30 mouse cellular contexts compared by ENCODE assay signal in the genomic region with DNA sequence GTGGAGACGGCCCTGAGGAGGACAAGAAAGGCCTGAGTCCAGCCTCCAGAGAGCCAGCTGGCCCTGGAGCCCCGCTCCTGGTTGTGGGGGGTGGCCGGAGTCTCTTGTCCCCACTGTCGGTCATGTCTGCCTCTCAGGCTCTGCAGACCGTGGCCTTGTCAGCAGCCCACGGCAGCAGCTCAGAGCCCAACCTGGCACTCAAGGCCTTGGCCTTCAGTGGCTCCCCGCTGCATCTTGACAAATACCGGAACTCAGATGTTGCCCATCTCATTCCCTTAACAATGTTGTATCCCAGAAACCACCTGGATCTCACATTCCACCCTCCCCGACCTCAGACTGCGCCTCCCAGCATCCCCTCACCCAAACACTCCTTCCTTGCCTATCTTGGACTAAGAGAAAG. TPM values are rescaled to one million over a fixed set of nuclear protein-coding genes. Genes with fewer than 3 reads are reported as not detected.
A peak's percentile ranks its signal among the peaks of the same experiment; 100 is the strongest.
DNase-seq lines count a peak whose midpoint lies in the region; ATAC-seq lines count a peak whose summit lies in the region.
"Had no signal": no experiment of that assay in that cellular context is flagged by ENCODE, and none has a peak within 500 bp of the region (broad histone marks: within the 10 kb centered on the region; RNA-seq: fewer than 3 reads in every experiment).

No protein-coding gene starts in this region.

- no peak overlapping the region for H3K27ac ChIP-seq in midbrain, embryonic 11.5 days (ENCODE audit: low read depth, low read length)
- no peak overlapping the region for H3K27ac ChIP-seq in midbrain, embryonic 10.5 days (replicated peaks)
- H3K27ac ChIP-seq in forebrain, embryonic 12.5 days: no peak overlapping the region
- H3K27ac ChIP-seq: embryonic facial prominence, embryonic 15.5 days; hindbrain, embryonic 12.5 days had no signal

- DNase-seq in midbrain, embryonic 11.5 days (ENCODE audit: low spot score, missing footprints): peak; percentile 75
- no peak for DNase-seq in midbrain, embryonic 10.5 days (ENCODE audit: low spot score)
- peak; percentile 35 for DNase-seq in ZHBTc4 (ENCODE audit: low read depth, low spot score)
- DNase-seq in adrenal gland, postnatal 14 days: peak; percentile 58
- DNase-seq in heart, adult 9 months (ENCODE audit: low spot score in 2 of 2): no peak
- no peak for DNase-seq in layer of hippocampus, adult 8-10 months (ENCODE audit: low spot score in 2 of 2)
- DNase-seq: cerebellum, adult 11 months; cerebellum, adult 8-10 months; cerebellum, postnatal 14 days; embryo, embryonic 11 days; gastrocnemius, postnatal 14 days; heart, postnatal 10 days; heart, postnatal 4 days had no signal

- no peaks in the 10 kb centered on the region for H3K27me3 ChIP-seq in midbrain, embryonic 11.5 days (ENCODE audit: control insufficient read depth, insufficient read depth, low read length)
- H3K27me3 ChIP-seq in midbrain, embryonic 10.5 days (ENCODE audit: low read depth, poor library complexity, severe bottlenecking): no peaks in the 10 kb centered on the region
- H3K27me3 ChIP-seq in forebrain, embryonic 12.5 days: no peaks in the 10 kb centered on the region
- H3K27me3 ChIP-seq: embryonic facial prominence, embryonic 15.5 days; hindbrain, embryonic 12.5 days had no signal

- H3K4me2 ChIP-seq in midbrain, embryonic 11.5 days: no peak overlapping the region
- H3K4me2 ChIP-seq in forebrain, embryonic 12.5 days: no peak overlapping the region
- H3K4me2 ChIP-seq: embryonic facial prominence, embryonic 15.5 days; hindbrain, embryonic 12.5 days had no signal

- H3K4me1 ChIP-seq in midbrain, embryonic 11.5 days (ENCODE audit: control insufficient read depth, insufficient read depth, low read length): no peaks in the 10 kb centered on the region
- H3K4me1 ChIP-seq in midbrain, embryonic 10.5 days: no peaks in the 10 kb centered on the region
- H3K4me1 ChIP-seq in forebrain, embryonic 12.5 days: no peaks in the 10 kb centered on the region
- H3K4me1 ChIP-seq: embryonic facial prominence, embryonic 15.5 days; hindbrain, embryonic 12.5 days had no signal

- H3K4me3 ChIP-seq in midbrain, embryonic 11.5 days (ENCODE audit: low read depth, low read length): no peak overlapping the region
- no peak overlapping the region for H3K4me3 ChIP-seq in midbrain, embryonic 10.5 days
- H3K4me3 ChIP-seq in forebrain, embryonic 12.5 days (replicated peaks): no peak overlapping the region
- H3K4me3 ChIP-seq: embryonic facial prominence, embryonic 15.5 days; erythroblast, embryonic 14.5 days; hindbrain, embryonic 12.5 days had no signal

- H3K36me3 ChIP-seq in midbrain, embryonic 11.5 days (ENCODE audit: control insufficient read depth, insufficient read depth, low read length): peaks cover 14% of the 10 kb centered on the region
- peaks cover 79% of the 10 kb centered on the region for H3K36me3 ChIP-seq in midbrain, embryonic 10.5 days
- peaks cover 70% of the 10 kb centered on the region for H3K36me3 ChIP-seq in forebrain, embryonic 12.5 days (replicated peaks)

- 97% methylated on average over 9 of the region's 10 CpGs for WGBS in midbrain, embryonic 11.5 days
- WGBS in midbrain, embryonic 10.5 days: 91% methylated on average over 10 of the region's 10 CpGs
- 95% methylated on average over 10 of the region's 10 CpGs for WGBS in forebrain, embryonic 12.5 days

- no peaks in the 10 kb centered on the region for H3K9me3 ChIP-seq in midbrain, embryonic 11.5 days (ENCODE audit: control insufficient read depth, low read length)
- H3K9me3 ChIP-seq in midbrain, embryonic 10.5 days (replicated peaks): no peaks in the 10 kb centered on the region
- H3K9me3 ChIP-seq in forebrain, embryonic 12.5 days: no peaks in the 10 kb centered on the region
- H3K9me3 ChIP-seq: embryonic facial prominence, embryonic 15.5 days; hindbrain, embryonic 12.5 days had no signal

- H3K9ac ChIP-seq in midbrain, embryonic 11.5 days (ENCODE audit: low read length): no peak overlapping the region
- no peak overlapping the region for H3K9ac ChIP-seq in forebrain, embryonic 12.5 days
- H3K9ac ChIP-seq: embryonic facial prominence, embryonic 15.5 days; hindbrain, embryonic 12.5 days had no signal

- ATAC-seq in midbrain, embryonic 11.5 days (ENCODE audit: low FRiP score): no peak
- ATAC-seq in forebrain, embryonic 12.5 days (ENCODE audit: low FRiP score): no peak
- ATAC-seq: forebrain, embryonic 16.5 days; hindbrain, embryonic 16.5 days; inflammation-experienced regulatory T-cells, adult 6 months; intestine, postnatal 0 days had no signal

RNA-seq across cellular contexts. Expression of gene 1700011L22Rik, which starts 58.3 kb away (rescaled TPM):
- polyA plus RNA-seq in midbrain, embryonic 11.5 days (2014; fragmentation: Nextera tagmentation; extraction: Ambion mirVana): not detected in 2 replicates
- not detected in 2 replicates for polyA plus RNA-seq in midbrain, embryonic 10.5 days (2016; fragmentation: Nextera tagmentation; extraction: Ambion mirVana)
- total RNA-seq in adrenal gland, postnatal 14 days (2021): not detected in 2 replicates
- not detected in 2 replicates for polyA plus RNA-seq in forebrain, embryonic 12.5 days (2016; fragmentation: Nextera tagmentation; extraction: Ambion mirVana)
- not detected for total RNA-seq in layer of hippocampus, adult 8-10 months (2022)
- total RNA-seq: adrenal gland, postnatal 4 days; common myeloid progenitor, adult 5-6 weeks; gastrocnemius, postnatal 14 days; heart, adult 8-10 months; heart, postnatal 10 days; heart, postnatal 4 days had no signal
- polyA plus RNA-seq: brain, embryonic 14.5 days; C2C12; embryonic facial prominence, embryonic 11.5 days; embryonic facial prominence, embryonic 15.5 days; erythroblast, embryonic 14.5 days; forebrain, embryonic 11.5 days; forebrain, embryonic 16.5 days; frontal cortex, adult 2 months; heart, embryonic 14.5 days; hindbrain, embryonic 12.5 days; hindbrain, embryonic 16.5 days; inflammation-experienced regulatory T-cells, adult 6 months; intestine, postnatal 0 days had no signal

Comparison
In these comparisons a context has a peak if more than half of its experiments do, and no peak if none do; other contexts are left out.
1. DNase-seq: peak in midbrain, embryonic 11.5 days (single experiment), ZHBTc4 (single experiment) and adrenal gland, postnatal 14 days (single experiment); none in midbrain, embryonic 10.5 days (single experiment), heart, adult 9 months (0 of 2) and layer of hippocampus, adult 8-10 months (0 of 2).